Mouse (Mus musculus): Measurements from ENCODE around the gene Sync.

Sync gene

DNA sequence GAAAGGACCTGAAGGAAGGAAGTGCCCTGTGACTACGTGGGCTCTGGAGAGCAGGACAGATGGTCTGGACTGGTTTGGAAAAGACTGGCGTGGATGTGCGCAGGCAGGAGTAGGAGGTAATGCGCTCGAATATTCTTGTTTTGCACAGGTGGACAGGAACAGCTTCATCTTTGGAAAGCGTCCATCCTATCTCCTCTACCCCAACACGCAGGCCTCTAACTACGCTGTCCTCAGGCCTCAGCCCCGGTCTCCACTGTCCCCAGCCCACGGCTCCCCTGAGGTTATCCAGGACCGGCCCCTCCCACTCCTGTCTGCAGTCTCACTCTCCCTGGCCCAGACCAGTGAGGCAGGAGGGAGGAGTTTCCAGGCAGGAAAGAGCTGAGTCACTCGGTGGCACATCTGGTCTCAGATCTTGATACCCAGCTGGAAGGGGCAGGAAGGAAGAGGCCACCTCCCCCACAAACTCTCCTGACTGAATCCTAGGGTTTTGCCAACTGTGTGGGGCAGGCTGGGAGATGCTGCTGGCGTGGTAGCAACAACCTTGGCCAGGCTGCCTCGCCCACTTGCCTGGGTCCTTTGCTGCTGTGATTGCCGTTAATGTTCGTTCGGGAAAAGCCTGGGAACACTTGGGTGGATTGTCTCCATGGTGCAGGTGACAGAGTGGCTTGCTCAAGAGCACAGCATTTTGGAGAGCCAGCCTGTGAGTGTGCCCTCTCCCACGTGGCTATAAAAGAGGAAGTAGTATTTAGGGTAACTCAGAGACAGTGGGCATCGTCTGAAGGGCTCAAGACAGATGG lies 24.0 kb upstream of the Sync start:
- peak; percentile 75 for DNase-seq (ENCODE audit: low spot score)

DNA sequence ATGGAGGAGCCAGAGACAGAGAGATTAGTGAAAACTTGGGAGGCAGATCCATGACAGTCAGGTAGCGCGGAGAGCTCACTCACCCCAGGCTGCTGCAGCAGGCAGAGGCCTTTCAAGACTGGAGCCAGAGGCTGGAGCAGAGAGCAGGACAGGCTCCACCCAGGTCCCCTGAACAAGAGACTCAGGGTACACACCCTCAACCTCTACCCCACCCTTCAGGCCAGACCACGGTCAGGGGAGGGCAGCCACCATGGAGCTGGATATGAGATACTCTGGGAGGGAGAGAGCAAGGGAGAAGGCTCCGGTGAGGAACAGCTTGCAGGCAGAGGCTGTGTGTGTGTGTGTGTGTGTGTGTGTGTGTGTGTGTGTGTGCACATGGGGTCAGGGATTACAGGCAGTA lies 21.2 kb upstream of the Sync start:
- DNase-seq (ENCODE audit: low spot score) = no peak

DNA sequence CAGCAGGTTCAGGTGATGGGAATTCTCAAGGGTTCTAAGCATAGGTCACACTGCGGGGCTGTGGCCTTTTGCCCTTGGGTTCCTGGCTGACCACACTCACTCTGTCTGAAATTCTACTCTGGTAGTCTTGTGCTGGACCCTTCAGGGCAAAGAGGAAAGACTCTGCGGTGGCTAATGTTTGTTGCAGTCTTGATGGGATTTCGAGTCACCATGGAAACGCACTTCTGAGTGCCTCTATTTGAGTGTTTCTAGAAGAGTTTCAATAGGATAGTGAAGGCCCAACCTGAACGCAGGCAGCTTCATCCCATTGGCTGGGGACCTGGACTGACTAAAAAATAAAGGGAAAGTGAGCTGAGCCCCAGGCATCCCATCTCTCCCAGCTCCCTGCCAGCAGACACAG lies 20.6 kb upstream of the Sync start:
- DNase-seq (ENCODE audit: low spot score) = no peak

DNA sequence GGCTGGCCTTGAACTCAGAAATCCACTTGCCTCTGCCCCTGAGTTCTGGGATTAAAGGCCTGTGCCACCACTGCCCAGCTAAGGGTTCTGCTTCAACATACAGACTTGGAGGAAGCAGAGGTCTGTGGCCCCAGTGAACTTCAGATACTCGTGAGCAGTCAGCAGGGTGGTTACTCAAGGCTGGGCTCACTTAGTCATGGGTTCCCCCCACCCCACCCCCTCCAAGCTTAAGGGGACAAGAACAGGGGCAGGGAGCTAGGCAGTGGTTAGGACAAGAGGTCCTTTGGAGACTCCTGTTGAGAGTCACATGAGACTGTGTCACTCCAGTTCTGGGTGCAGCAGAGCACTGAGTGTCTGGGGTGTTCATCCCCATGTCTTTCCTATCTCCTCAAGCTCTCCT lies 18.7 kb upstream of the Sync start:
- no peak for DNase-seq (ENCODE audit: low spot score)

DNA sequence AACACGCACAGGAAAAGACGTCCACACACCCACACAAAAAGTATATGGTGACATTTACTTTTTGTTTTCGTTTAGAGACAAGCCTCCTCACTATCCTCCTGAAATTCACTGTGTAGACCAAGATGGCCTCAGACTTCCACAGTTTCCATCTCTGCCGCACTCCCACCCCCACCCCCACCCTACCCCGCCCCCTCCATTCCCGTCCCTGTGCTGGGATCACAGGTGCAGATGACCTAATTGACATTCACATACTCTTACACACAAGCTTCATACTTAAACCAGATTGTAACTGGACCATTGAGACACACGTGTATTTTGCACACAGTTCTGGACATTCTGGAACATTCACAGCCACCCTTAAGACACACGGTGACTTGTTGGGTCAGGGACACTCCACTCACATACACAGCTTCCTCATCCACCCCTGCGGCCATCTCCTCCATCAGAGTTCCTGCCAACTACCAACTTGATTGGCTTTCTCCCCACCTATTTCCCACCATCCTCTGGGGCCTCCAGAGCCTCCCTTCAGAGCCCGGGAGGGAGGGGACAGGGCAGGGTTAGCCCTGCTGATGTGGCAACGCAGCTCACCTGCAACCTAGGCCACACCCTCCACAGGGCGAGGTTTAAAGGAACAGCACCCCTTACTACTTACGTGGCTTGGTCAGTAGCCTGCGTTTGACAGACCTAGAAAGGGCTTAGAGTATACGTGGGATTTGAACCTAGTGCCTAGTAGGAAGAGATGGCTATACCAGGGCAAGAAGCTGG lies 15.2 kb upstream of the Sync start:
- DNase-seq (ENCODE audit: low spot score) = no peak

DNA sequence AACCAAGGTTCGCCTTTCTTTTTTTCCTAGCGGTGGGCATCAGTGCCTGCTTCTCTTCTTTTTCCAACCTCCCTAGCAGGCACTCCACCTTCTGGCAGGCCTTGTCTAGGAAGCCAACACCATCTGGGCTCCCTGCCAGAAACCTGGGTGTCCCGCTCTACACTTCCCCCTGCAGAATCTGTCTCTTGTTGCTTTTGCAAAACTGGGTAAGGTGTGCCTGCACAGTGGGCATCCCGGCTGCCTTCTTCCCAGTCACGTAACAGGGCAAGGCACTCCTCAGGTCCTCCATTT lies 14.7 kb upstream of the Sync start:
- no peak for DNase-seq (ENCODE audit: low spot score)

DNA sequence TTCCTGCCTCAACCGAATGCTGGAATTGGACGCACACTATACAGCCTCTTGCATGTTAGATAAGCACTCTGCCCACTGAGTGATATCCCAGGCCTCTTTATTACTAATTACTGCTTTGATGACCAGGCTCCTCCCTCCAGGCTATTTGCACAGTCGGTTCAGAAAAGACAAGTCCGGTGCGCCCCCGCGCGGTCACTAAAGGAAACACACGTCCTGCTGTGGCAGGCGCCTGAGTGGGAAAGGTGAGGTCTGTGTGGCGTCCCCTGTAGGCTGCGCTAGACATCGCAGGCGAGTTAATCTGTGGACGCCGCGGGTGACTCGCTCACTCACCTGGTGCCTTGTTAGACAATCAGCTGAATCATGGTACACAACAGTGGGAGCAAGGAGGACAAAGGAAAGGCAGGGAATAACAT lies 11.0 kb upstream of the Sync start:
- DNase-seq (ENCODE audit: low spot score) = peak; percentile 93

DNA sequence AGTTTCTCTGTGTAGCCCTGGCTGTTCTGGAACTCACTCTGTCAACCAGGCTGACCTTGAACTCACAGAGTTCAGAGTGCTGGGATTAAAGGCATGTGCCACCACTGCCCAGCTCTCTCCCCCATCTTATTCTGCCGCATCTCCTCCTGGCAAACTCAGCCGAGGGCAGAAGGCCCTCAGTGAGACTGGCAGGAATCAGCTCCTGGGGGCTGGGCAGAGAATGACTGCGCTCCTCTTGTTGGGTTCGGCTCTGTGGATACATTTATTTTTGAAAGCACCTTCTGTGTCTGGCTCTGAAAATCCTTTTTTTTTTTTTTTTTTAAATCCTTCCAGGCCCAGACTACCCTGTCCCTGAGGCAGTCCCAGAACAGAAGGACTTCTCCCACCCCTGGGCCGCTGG lies 4.6 kb upstream of the Sync start:
- DNase-seq (ENCODE audit: low spot score) = no peak

DNA sequence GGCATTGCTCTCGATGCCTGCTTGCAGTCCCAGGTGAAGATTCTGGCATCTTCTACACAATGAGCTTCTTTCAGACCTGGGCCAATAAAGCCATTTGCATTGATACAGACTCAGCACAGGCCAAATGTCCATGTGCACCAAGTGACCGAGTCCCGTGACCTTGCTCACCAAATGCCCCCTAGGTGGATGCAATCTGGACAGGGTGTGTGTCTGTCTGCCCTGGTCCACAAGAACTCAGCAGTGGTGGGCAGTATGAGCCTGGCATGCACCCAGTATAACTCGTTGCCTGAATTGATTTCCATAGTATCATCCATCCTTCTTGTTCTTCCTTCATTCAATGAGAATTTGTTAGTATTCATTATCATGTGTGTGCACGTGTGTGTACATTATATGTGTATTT lies 4.2 kb upstream of the Sync start:
- DNase-seq (ENCODE audit: low spot score) = no peak

DNA sequence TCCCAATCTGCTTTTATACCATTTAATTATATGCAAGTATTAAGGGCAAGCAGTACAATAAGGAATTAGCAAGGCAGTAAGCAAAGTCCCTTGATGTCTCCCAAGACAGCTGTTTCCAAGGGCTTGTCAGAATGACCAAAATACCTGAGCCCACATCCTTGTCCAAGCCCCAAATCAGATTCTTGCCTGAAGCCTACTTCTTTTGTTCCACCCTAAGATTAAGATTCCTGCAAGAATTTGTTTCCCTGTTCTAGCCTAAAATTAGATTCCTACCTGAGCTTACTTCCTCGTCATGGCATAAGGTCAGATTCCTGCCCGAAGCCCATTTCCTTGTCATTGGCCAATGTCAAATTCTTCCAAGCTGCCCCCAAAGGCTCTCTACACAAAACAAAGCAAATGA lies 2.7 kb upstream of the Sync start:
- no peak for DNase-seq (ENCODE audit: low spot score)

DNA sequence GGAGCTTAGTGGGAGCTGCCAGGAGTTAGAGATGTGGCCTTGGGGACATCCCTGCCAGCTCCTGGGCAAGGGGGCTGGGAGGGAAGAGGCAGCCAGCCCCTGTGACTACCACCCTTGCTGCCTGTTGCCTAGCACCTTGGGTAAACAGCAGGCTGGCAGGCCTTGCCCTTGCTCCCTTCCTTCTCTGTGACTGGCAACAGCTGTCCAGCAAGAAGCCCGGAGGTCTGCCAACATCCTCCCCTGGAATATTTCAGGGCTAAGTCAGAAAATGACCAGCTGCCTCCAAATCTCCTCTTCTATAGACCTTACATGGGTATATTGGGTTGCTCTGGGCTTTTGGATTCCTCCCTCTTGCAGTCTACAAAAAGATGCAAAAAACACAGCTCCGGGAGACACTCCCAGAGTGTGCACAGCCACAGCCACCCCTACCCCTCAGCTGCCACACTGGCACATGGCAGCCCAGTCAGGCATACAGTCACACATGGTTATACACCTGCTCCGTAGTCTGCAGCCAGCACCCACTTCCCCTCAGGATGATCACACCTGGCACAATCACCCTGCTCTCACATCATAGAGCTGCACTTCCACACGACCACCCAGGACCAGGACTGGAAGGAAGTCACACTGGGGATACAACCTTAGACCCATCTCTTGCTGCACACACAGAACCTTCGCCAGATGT lies 1.3 kb upstream of the Sync start:
- DNase-seq (ENCODE audit: low spot score) = no peak

DNA sequence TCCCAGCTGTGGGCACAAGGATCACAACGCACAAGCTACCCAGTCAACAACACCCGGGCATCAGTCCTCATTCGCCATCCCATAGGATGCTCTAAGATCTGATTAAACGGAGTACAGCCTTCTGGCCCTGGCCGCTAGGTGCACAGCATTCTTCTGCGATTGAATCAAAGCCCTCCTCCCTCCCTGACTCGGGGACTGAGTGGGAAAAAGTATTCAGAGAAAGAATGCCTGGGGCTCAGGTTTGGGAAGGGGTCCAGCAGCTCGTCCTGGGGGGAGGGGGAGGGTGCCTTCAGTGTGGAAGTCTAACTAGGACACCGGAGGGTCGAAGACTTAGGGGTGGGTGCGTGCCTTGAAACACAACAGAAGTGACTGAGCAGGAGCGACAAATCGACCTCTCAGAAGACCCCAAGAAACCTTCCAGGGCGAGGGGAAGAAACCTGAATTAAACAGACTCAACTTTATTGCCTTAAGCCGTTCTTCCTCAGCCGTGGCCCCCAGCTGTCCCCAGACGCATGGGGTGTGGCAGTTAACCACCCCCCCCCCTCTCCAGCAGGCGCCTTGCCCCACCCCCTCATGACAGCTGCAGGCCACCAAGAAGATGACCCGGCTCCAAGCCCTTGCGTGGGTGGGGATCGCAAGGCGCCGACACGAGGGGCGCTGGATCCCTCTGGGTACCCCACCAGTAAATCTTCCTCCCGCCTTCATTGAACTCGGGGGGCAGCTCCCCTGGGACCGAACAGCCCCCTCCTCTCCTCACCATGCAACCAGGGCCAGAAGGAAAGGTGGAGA lies 540 bp upstream of the Sync start:
- peak; percentile 58 for DNase-seq (ENCODE audit: low spot score)

DNA sequence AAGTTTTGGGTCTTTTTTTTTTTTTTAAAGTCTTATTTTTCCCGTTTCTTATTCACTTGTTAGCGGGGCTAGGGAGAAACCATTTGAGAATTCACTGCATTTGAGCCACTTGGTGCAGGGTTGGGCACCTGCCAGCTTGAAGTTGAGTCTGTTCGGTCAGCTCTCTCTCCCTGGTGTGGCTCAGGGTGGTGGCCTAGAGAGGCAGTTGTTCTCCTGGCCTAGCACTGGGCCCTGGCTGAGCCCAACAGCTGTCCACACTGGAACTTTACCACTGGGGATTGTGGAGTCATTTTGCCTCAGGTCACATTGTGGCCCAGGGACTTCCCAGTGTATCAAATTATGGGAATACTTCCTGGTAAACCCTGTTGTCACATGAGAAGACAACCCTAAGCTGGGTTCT lies 650 bp downstream of the Sync start:
- DNase-seq (ENCODE audit: low spot score) = no peak

DNA sequence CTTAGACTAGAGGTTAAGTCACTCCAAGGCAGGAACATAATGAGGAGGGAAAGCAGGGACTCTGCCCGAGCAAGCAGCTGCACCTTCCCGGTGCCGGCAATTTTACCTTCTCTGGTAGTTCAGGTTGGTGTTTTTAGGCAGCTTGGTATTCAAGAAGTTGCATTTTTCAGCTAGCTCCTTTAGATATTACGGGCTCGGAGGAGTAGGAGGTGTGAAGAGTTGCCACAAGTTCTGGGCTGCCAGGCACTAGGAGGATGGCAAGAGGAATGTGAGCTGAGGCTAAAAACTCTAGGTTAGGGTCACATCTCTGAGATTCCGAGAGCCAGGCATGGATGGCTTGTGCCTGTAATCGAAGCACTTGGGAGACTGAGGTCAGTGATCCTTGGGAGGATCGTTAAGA lies 2.3 kb downstream of the Sync start:
- no peak for DNase-seq (ENCODE audit: low spot score)

DNA sequence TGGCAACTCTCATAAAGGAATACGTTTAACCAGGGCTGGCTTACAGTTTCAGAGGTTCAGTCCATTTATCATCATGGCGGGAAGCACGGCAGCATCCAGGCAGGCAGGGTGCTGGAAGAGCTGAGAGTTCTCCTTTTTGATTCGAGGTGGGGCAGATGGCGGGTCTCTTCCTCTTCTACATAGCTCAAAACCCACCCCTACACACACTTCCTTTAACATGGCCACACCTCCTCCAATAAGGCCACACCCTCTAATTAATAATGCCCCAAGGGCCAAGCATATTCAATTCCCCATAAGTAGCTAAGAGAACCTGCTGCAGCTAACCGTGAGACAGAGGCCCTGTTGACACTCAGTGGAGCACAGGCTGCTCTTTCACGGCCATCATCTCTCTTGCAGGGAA lies 5.4 kb downstream of the Sync start:
- no peak for DNase-seq (ENCODE audit: low spot score)

DNA sequence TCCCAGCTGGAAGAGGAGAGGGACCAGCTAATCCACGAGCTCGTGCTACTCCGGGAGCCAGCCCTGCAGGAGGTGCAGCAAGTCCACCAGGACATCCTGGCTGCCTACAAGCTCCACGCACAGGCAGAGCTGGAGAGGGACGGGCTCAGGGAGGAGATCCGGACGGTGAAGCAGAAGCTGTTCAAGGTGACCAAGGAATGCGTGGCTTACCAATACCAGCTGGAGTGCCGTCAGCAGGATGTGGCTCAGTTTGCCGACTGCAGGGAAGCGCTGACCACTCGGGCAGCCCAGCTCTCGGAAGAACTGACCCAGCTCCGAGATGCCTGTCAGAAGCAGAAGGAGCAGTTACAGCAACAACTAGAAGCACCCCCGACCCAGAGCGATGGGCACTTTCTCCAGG lies 6.3 kb downstream of the Sync start:
- DNase-seq (ENCODE audit: low spot score) = peak; percentile 43

DNA sequence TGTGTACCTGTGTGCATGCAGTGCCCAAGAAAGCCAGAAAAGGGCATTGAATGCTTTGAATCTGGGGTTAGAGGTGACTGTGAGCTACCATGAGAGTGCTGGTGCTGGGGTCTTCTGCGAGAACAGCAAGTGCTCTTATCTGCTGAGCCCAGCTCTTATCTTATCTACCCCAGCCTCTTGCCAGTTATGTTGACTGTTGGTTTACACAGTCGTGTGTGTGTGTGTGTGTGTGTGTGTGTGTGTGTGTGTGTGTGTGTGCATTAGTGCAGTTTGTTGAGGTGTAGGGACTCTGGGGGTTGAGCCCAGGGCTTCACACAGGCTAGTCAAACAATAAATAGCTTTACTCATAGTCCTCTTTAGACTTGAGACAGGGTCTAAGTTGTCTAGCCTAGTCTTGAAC lies 7.8 kb downstream of the Sync start:
- no peak for DNase-seq (ENCODE audit: low spot score)

DNA sequence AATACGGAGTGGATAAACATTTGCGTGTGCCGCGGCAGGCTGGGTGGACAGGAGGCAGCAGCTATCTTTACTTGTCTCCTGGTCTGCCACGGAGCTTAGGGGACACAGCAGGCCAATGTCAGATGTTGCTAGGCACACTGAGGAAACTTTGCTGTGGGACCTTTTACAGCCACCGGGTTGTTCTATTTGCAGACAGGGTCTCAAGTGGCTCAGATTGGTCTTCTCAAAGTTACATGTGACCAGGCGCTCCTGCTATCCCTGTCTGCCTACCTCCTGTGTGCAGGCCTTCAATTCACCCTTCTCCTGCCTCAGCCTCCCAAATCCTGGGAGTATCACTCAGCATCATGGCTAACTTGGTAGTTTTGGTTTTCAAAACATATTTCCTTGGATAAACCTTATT lies 8.6 kb downstream of the Sync start:
- no peak for DNase-seq (ENCODE audit: low spot score)

DNA sequence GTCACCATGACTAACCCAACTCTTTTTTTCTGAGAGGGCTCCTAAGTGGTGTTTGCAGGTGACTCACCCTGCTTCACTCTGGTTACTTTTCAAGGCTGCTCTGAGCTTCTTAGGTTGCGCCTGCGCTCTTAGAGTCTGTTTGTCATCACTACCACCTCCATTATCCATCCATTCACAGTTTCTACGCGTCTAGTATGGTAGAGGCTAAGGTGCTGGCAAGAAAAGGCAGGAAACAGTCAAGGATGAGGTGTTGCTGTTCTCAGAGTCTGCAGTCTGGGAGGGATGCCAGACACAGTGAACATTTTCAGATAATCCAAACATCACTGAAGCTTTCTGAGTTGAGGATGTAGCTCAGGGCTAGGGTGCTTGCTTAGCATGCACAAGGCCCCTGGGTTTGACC lies 10.3 kb downstream of the Sync start:
- DNase-seq (ENCODE audit: low spot score) = no peak

DNA sequence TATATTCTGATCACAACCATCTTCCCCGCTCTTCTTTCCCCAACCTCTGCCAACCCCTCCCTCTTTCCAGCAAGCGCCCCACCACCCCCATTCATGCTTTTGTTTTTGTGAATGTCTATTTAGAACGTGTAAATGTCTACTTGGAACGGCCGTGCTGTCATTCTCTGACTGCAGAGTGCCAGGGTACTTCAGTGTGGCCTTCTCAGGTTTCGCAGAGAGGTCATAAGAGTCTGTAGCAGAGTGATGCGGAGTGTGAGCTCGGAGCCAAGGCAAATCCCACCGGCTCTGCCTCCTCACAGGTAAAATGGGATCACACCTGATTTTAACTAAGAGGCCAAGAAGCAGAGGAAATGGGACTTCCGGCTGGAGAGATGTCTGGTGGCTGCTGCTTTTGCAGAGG lies 11.7 kb downstream of the Sync start:
- DNase-seq (ENCODE audit: low spot score) = no peak

DNA sequence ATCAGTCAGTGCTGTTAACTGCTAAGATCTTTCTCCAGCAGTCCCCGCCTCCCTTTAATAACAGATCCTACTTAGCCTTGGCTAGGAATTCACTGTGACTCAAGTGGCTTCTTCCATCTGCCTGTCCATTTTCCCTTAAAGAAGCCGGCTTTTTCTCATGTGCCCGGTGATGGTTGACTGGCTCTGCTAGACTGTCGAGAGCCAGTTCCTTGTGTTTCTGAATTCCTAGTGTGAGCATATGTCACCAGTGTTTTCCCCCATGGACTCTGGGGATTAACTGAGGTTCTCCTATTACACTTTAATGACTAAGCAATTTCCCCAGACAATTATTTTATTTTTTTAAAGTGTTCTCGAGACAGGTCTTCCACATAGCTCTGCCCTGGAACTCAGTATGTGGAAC lies 16.0 kb downstream of the Sync start:
- DNase-seq (ENCODE audit: low spot score) = no peak

DNA sequence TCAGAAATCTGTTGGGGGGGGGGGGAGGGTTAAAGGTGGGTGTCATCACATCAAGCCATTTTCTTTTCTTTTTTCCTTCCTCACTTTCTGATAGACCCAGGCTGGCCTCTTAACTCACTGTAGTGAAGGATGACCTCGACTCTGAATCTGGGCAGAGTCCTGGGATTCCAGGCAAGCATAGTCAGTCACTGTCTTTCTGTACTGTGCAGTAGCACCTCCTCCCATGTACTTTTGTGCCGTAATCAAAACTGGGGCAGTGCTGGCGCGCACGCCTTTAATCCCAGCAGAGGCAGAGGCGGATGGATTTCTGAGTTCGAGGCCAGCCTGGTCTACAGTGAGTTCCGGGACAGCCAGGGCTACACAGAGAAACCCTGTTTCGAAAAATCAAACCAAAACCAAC lies 16.4 kb downstream of the Sync start:
- DNase-seq (ENCODE audit: low spot score) = no peak

DNA sequence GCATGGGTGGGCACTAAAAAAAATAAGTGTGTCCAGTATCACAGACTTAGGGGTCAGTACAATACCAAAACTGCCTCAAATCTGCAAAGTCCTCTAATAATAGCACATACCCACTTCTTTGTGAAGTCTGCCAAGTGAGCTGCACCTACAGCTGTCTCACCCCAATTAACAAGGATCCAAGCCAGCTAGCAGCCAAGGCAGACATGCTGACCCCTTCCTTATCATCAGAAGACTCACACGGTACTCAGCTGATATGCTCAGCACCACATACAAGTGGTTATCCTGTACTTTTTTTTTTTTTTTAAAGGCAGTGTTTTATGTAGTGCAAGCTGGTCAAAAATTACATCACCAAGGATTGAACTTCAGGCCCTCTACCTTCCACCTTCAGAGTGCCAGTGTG lies 16.9 kb downstream of the Sync start:
- no peak for DNase-seq (ENCODE audit: low spot score)
